Mouse (Mus musculus): ENCODE measurements around the gene Serpinb7.

DNA sequence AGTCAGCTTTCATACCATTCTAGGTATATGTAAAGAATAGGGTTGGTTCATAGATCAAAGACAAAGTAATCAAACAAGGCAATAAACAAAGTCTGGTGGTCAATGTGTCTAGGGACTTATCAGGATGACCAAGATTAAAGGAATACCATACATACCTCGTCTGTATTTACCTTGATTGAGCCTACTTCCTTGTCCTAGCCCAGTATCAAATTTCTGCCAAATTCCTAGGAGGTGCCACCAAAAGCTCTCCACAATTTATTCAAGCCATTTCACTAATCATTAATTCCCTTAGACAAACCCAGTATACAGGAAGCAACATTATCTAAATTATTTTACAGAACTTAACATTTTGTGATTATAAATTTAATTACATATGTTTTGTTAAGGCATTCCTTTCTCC is 15.2 kb downstream of the Serpinb7 start:
- TF ChIP-seq POLR2A (IDR thresholded peaks at IDR 0.05; ENCODE audit: low read depth, low read length) (no peak), CTCF (IDR thresholded peaks at IDR 0.05; ENCODE audit: extremely low read depth, insufficient read length, insufficient replicate concordance, low read depth, low read length) (no peak)

Data from small intestine, adult 2 months (tissue).